Mouse (Mus musculus) stomach, postnatal 0 days (tissue): ENCODE data around the gene Phf20.

ENCODE experiments used
- CTCF ChIP-seq: IDR thresholded peaks from 2 replicates; pipeline ENCODE4 v1.5.1; 2016; ENCODE audit warnings: antibody characterized with exemption, low read depth, mild to moderate bottlenecking, moderate library complexity
- EP300 ChIP-seq: optimal IDR thresholded peaks from 2 replicates; pipeline ENCODE3; 2016; ENCODE audit warnings: antibody characterized with exemption

GRCm38 (mm10) chr2:156304351-156304750 is 108.1 kb downstream of the Phf20 start:
- no peak for TF ChIP-seq CTCF
- TF ChIP-seq EP300, result no peak
